Mouse (Mus musculus): ENCODE results near the gene Lrmda.

Lrmda gene

DNA sequence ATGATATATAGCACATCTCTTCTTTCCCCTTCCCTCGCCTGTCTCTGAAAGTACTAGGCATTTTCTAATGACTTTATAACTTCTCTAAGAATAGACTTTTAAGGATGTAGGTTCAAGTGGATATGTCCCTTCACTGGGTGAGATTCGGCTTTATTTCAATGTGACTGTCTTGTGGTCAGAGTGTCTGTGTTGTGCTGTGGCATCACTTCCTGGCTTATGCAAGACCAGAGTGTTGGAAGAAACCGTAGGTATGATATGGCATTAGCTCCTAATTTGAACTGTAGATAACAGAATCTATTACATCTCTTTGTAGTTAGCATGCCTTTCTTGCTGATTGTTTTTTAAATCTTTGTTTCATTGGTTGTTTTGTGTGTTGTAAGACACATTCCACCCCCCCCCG is 198.7 kb downstream of the Lrmda start:
- in situ Hi-C loops (cut with MboI; ENCODE audit: low sequenced_read_pairs), result no loop called here

DNA sequence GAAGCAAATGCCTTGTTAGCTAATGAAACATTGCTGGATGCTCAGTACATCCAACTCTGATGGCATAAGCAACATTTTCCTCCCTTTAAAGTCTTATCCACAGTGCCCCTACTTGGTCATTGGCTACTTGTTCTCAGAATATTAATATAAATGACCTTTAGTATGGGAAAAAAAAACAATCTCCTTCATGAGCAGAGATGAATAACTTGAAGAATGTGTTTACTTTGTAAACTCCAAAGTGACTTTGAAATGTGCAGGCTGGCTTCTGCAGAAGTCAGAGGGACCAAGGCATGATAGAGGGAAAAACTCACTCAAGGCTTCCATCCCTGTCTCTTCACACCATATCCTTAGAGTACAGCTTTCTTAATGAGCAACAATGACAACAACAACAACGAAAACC is 202.5 kb downstream of the Lrmda start:
- in situ Hi-C loops (cut with MboI; ENCODE audit: low sequenced_read_pairs), result no loop called here

DNA sequence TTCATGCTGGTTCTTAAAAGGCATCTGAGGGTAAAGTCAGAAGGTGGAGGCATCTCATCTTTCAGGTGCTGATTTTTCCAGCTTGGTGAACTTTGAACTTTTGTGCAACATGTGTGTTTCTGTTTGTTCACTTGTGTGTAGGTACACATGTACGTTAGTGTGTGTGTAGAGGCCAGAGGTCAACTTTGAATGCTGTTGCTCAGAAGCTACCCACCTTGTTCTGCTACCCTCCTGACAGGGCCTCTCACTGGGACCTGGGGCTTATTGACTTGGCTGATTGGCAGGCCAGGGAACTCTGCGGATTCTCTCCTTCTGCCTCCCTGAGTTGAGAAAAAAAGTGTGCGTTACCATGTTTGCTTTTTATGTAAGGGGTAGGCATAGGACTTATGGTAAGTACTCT is 203.1 kb downstream of the Lrmda start:
- in situ Hi-C loops (cut with MboI; ENCODE audit: low sequenced_read_pairs), result no loop called here

DNA sequence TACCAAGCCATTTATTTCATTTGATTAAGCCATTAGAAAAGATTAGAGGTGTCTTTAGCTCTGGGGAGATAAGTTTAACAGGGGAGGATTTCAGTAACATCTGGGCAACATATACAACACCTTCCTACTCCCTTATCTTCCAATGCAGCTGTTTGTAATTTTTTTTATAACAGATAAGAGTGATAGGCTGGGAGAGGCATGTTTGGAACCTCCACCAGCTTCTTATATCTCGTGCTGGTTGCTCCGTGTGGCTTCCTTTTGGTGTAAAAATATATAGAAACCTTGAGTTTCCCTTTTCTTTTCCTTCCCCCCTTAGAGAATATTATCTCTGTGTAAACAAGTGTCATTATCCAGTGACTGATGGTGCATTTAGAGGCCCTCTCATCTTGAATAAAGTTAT is 206.7 kb downstream of the Lrmda start:
- in situ Hi-C loops (cut with MboI; ENCODE audit: low sequenced_read_pairs), result no loop called here

DNA sequence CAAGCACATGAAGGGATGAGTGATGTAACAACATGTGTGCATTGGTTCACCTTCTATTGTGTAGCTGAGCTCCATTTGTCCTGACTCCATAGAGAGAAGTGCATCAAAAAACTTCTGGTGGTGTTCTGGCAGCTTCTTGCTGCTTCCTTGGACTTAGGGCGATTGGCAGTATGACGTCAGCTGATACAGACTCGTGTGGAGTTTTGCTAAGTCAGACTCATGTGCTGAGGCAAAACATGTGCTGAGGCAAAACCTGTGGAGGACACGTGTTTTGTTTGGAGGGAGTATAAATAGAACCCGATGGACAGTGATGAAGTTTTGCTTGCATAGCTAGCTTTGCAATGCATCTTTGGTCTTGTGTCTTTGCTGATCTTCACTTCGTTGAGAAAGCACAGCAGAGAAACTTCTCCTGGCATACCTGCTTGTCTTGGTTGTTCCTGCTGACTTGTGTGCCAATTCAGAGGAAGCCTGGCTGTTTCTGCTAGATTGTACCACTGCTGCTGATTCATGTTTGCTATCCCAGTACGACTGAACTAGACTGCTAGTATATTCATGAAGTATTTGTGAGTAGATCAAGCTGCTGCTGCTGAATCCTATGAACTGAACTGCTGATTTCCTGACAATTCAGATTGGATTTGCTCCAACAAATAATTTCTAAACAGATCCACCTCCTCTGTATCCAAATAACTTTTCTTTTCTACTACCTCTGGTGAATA is 208.9 kb downstream of the Lrmda start:
- in situ Hi-C loops (cut with MboI; ENCODE audit: low sequenced_read_pairs), result no loop called here

DNA sequence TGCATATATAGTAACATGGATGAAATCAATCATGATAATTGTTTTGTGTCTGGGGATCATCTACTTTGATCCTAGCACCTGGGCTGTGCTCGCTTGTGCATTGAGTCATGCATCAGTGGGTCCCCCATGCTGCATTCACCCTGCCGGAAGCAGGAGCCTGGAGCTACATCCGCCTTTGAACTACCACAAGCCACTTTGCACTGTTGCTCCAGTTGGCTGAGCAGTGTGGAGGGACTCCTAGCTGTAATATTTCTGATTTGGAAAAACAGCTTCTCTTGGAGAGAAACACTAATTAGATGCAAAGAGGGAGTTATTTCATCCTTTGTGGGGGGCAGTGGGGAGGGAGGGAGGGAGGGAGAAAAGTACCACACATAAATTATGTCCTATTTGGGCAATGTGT is 220.8 kb downstream of the Lrmda start:
- in situ Hi-C loops (cut with MboI; ENCODE audit: low sequenced_read_pairs), result no loop called here

DNA sequence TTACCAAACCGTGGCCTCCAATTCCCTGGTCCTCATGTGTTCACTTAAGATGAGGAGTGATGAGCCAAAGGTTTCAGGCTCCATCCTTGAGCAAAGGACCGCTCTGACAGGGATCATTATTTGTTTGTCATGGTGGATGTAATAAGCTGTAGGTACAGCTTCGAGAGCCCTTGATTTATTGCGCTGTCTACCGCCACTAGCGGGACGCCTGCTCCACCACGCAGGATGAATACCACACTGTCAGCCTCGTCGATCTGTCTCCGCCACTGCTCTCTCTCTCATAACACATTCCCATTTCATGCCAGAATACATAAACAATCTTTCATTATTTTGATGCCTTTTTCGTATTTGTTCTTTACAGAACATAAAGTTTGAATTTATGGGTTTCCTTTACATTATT is 235.9 kb downstream of the Lrmda start:
- in situ Hi-C loops (cut with MboI; ENCODE audit: low sequenced_read_pairs), result no loop called here

DNA sequence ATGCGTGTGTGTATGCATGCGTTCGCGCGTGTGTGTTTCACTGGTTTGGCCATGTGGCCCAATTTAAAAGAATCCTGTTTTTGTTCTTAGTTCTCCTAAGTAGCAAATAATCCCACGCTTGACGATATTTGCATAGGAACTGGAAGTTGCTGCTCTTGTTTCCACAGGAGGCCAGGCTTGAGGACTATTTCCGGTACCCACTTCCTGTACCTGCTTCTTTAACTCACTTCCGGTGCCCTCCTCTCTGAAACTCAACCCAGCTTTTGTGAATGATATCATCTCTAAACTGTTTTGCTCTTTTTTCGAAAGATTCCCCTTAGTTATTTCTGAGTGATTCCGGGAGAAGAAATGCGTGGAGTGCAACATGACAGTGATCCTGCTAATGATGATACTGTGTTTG is 236.8 kb downstream of the Lrmda start:
- in situ Hi-C loops (cut with MboI; ENCODE audit: low sequenced_read_pairs), result no loop called here

DNA sequence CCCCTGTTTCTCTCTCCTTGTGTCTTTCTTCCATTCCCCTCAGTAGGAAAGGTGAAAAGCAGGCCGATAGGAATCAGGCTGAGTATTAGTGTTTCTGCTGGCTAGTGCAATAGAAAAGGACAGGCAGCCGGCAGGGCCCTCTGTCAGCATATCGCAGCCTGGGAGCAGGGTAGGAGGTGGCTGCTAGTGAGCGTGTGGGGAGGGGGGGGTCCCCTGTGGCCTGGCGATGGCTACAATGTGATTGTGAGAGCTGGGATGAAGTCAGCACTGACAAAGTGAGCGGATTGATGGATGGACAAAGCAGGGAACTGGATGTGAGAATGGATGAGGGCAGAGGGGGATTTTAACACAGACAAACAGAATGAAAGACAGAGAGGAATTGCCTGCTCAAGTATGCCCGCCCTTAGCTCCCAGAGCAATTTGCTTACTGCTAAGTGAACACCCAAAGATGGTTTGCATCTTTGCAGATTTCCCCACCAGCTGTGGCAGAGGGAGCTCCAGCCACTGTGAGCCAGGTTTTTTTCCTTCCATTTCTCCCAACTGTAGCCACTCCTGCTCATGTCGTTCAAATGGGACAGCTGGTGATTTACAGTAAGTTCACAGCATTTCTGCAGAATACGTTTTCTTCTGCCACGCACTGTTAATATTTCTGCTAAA is 240.0 kb downstream of the Lrmda start:
- in situ Hi-C loops (cut with MboI; ENCODE audit: low sequenced_read_pairs), result no loop called here

DNA sequence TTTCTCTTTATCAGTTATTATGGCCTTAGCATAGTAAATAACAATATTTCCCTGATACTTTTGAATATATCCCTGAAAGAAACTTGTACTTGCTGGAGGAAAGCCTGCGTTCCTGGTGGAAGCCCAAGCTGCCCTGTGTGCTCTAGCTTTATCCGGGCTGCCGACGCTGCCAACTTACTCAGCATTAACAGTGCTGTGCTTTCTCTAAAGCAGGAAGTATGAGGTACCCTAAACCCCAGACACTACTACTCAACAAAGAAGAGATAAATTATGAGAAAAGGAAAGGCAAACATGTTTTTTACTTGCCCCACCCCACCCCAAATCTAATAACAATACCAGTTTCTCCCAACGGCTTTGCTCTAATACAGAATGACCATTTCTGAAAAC is 240.5 kb downstream of the Lrmda start:
- in situ Hi-C loops (cut with MboI; ENCODE audit: low sequenced_read_pairs), result no loop called here

DNA sequence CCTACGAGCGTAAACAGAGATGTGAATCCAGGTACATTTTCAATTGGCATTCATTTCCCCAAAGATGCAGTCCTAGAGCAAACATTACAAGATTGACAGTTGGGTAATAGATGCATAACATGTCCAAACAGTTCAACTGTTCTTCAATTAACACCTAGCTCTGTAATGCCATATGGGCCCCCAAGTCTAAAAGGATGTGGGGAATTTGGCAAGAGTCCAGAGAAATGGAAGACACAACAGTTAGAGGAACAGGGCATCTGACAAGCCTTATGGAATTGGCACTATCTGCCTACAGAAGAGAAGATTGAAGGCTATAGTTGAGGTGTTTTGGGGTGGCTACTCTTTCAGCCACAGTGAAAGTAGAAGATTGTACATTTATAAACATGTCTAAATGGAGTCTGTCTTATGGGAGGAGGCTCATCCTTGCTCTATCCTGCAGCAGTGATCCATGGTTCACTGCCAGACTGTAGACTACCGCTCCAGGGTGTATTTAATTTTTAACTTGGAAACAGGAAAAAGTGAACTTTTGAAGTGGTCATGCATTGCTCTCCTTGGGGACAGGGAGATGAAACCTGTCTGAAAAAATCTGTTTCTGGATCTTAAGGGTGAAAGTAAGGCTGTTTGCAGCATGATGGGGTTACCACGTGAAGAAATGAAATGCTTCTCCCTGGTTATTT is 245.9 kb downstream of the Lrmda start:
- in situ Hi-C loops (cut with MboI; ENCODE audit: low sequenced_read_pairs), result no loop called here

DNA sequence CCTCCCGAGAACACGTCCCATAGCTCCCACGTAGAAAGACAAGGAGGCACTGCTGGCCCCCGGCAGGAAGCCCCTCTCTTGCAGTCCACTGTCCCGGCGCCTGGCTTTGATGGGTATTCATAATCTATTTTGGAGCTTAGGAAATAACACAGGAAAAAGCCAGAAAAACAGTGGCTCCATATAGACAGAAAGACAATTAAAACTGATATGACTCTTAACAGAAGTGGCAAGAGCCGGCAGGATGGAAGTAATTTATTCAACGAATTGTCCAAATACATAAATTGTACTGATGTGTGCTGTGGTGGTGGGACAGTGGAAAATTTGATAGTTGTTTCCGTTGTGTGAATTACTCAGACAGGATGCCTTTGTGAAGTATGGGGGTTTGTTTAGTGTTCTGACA is 250.3 kb downstream of the Lrmda start:
- in situ Hi-C loops (cut with MboI; ENCODE audit: low sequenced_read_pairs), result no loop called here

DNA sequence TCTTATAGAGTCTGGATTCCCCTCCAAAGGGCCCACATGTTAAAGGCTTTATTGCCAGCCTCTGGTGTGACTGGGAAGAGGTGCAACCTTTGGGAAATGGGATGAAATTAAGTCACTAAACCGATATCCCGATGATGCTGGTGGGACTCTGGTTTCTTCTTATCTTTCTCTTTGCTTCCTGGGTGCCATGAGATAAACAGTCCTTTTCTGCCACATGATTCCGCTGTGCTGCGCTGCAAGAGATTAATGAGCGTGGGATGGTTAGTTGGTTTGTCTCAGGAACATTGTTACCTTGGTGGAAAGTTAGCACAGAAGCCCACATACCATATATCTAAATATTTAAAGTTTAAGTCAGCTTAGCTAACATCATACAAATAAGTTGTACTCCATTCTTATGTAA is 258.5 kb downstream of the Lrmda start:
- in situ Hi-C loops (cut with MboI; ENCODE audit: low sequenced_read_pairs), result no loop called here

DNA sequence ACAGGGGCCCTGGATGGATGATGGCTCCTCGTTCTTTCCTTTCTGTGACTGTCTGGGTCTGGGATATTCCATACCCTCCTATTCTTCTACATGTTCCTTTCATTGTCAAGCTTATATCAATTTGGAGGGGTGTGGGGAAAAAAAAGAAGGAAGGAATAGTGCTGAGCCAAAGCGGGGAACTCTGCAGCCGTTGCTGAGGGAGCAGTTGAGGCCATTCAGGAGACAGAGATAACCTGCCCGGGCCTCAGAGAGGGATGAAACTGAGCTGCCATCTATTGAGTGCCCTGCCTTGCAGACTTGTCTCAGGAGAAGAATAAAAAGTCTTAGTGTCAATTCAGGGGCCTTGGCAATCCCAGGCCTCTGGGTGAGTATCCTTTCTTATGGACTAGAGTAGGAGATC is 260.1 kb downstream of the Lrmda start:
- in situ Hi-C loops (cut with MboI; ENCODE audit: low sequenced_read_pairs), result no loop called here

DNA sequence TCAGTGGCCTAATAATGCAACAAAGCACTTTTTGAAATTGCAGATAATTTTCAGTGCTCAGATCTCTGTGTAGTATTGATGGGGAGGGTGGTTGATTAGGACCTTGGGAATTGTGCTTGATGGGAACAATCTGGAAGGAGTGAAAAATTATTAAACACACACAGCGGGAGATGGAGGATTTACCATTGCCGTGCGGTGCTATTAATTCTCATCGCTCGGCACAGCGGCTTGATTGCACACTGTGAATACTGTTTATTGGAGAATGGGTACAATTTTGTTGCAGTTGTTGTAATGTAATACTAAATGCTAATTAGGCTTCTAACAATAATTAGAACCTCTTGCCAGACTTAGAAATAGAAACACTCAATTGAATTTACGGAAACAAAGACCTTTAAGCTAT is 262.1 kb downstream of the Lrmda start:
- in situ Hi-C loops (cut with MboI; ENCODE audit: low sequenced_read_pairs), result no loop called here

DNA sequence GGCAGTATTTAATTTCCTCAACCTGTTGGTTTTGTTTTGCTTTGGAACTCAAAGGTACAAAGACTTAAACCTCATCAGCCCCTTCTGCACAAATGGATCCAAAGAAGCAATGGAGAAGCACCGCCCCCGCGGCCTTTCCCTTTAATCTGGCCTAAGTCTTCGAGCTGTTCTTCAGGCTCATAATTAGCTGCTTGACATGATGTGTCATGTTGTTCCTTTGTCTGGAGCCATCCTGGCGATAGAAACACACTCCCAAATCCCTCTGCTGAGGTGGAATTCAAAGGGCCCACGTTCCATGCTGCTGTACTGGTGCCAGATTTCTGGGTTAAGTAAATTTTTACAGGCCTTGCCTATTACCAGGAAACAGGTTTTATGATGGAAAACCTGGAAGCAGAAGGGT is 263.3 kb downstream of the Lrmda start:
- in situ Hi-C loops (cut with MboI; ENCODE audit: low sequenced_read_pairs), result no loop called here

DNA sequence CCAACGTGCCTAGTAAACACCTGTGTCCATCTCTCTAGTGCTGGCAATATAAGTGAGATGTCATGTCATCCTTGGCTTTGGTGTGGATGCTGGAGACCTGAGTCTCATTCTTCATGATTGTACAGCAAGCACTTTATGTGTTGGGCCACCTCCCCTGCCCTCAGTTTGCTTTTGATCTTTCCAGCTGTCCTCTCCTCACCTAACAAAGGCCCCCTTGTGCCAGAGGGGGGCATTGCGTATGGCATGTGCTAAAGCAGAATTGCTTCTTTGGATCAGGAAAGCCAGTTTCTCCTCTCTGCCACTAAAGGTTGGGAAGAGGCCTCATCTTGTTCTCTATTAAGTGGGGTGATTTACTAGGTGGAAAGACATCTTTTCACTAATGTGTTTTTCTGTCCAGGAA is 264.2 kb downstream of the Lrmda start:
- in situ Hi-C loops (cut with MboI; ENCODE audit: low sequenced_read_pairs), result no loop called here

DNA sequence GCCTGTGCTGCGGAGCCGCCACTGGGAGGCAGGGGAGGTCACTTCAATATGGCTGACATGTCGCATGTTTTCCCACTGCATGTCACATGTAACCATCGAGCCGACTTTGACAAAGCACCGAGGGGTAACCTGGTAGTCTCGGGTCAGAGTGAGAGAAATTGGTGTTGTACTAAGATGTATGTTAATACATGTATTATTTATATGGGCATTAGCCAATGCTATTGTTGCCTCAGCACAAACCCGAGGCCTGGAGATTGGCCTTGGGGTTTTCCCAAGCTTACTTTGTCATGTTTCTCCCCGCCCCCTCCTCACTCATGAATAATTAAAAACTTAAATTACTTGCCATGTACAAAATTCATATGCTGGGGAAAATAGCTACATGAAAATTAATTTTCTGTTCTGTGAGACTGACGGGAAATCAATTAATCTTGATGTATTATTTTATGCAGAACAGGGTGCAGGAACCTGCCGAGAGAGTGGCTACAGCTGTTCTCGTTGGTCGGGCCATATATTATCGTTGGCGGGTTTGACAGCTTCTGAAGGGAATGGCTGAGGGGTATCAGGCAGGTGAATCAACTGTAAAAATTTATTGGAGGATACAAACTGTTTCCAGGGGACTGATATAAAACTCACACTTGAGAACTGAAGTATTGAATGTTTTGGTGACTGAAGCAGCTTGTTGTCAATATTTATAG is 265.5 kb downstream of the Lrmda start:
- in situ Hi-C loops (cut with MboI; ENCODE audit: low sequenced_read_pairs), result no loop called here

DNA sequence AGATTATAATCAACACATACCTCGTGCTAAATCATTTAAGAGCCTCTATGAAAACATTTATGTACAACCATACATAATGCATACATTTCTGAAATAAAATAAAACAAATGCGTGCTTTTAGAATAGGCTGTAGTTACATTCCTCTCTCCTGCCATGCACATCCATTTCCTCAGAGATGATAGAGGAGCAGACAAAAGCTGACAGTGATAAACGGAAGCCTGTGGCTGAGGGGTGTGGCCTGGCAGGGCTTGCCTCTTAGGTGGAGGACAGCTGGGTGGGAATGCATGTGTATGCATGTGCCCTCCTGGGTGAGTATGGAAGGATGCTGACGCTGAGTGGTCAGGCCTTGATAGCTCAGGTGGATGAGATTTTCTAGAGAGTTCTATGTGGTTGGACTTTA is 266.3 kb downstream of the Lrmda start:
- in situ Hi-C loops (cut with MboI; ENCODE audit: low sequenced_read_pairs), result no loop called here

DNA sequence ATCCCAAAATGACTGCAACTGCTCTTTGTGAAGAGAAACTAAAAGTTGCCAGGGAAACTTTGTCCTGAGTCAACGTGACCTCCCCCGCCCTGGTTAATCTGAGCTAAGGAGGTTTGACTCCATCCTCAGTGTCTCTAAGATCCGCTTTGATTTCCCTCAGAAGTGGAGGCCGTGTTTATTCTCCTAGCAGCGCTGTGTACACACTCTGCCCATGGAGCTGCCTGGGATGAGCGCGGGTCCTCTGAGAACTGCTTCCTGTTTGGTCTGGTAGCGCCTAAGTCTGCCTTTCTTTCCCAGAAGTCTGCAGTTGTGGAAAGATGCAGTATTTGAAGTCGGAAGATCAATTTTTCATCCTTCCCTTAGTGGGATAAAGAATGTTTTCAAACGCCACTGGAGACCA is 268.7 kb downstream of the Lrmda start:
- in situ Hi-C loops (cut with MboI; ENCODE audit: low sequenced_read_pairs), result no loop called here

DNA sequence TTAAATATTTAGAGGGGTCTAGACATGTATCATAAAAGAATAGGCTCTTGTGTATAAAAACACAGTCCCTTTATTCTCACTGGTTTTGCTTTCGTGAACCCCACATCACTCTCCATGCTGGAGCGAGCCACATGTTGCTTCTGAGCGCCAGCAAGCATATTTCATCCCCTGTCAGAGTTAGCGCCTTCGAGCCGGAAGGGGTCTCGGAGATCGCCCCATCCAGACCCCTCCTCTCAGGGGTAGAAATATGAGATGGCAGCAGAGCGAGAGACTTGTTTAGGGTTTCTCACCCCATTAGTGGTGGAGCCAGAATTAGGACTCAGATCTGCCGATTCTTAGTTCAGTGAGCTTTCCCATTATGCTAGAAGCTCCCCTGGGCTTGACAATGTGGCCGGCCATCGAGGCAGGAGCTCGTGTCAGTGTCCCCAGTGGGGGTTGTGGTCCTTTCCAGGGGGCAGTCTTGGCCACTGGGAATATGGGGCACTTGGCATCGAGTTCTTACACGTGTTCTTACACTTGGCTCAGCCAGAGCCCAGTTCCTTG is 269.9 kb downstream of the Lrmda start:
- in situ Hi-C loops (cut with MboI; ENCODE audit: low sequenced_read_pairs), result no loop called here

DNA sequence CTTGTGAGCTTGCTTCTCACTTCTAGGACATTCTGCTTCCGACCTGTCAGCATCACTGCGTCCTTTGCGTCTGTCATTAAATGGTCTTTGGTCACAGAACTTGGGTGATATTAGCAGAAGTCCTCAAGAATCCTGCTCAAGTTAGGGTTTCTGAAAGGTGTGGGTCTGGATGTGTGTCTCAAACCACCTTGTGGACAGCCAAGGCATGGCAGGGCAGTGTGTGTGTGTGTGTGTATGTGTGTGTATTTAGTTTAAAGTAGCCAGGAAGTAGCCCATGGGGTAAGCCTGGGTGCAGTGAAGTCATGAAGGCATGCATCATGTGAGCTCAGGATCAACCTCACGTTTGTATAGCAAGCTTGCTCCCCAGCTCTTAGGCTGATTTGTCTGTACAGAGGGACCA is 274.9 kb downstream of the Lrmda start:
- in situ Hi-C loops (cut with MboI; ENCODE audit: low sequenced_read_pairs), result no loop called here
